ENCODE assay signal across 8 mouse cellular contexts in genomic region chr4:106911246-106911801, GRCm38 (mm10). TPM values are rescaled to one million over a fixed set of nuclear protein-coding genes. Genes with fewer than 3 reads are reported as not detected.
DNase-seq lines count a peak whose midpoint lies in the region; ATAC-seq and TF ChIP-seq lines count a peak whose summit lies in the region.

No protein-coding gene starts in this region.

- no peaks in the 10 kb centered on the region for H3K27me3 ChIP-seq in C2C12 (ENCODE audit: control insufficient read depth, insufficient read depth, insufficient read length)
- no peaks in the 10 kb centered on the region for H3K27me3 ChIP-seq in heart, embryonic 14.5 days (ENCODE audit: control insufficient read depth, insufficient read depth, low read length)
- H3K27me3 ChIP-seq in liver, embryonic 13.5 days = no peaks in the 10 kb centered on the region
- no peaks in the 10 kb centered on the region for H3K27me3 ChIP-seq in stomach, embryonic 15.5 days (replicated peaks)

- peaks cover 30% of the 10 kb centered on the region for H3K79me3 ChIP-seq in C2C12 (ENCODE audit: low read depth)

- H3K4me2 ChIP-seq in heart, embryonic 14.5 days (ENCODE audit: low read length) = peak overlapping the region; percentile 92
- H3K4me2 ChIP-seq in liver, embryonic 13.5 days = peak overlapping the region; percentile 99
- H3K4me2 ChIP-seq in stomach, embryonic 15.5 days = peak overlapping the region; percentile 75

- no peak for TF ChIP-seq CTCF in C2C12 (IDR thresholded peaks at IDR 0.05; ENCODE audit: control insufficient read depth, insufficient read depth, insufficient read length)

- H3K4me1 ChIP-seq in heart, embryonic 14.5 days (ENCODE audit: control insufficient read depth in 2 of 2, insufficient read depth in 2 of 2, low read length in 2 of 2) = peaks cover 44 to 61% of the 10 kb centered on the region in 2 experiments
- peaks cover 75% of the 10 kb centered on the region for H3K4me1 ChIP-seq in liver, embryonic 13.5 days (replicated peaks)
- H3K4me1 ChIP-seq in stomach, embryonic 15.5 days = peaks cover 54% of the 10 kb centered on the region

- peak overlapping the region; percentile 93 for H3ac ChIP-seq in C2C12 (ENCODE audit: control insufficient read depth, insufficient read length, low read depth)

- H3K4me3 ChIP-seq in C2C12 (ENCODE audit: insufficient read depth, poor library complexity, severe bottlenecking) = peak overlapping the region; percentile 69
- peak overlapping the region; percentile 96 to 98 for H3K4me3 ChIP-seq in heart, embryonic 14.5 days (ENCODE audit: control insufficient read depth in 1 of 2, insufficient read depth in 1 of 2, low read depth in 1 of 2, low read length in 2 of 2)
- peak overlapping the region; percentile 100 for H3K4me3 ChIP-seq in liver, embryonic 13.5 days (replicated peaks)
- peak overlapping the region; percentile 72 for H3K4me3 ChIP-seq in stomach, embryonic 15.5 days (replicated peaks)

- no peaks in the 10 kb centered on the region for H3K9me3 ChIP-seq in heart, embryonic 14.5 days (ENCODE audit: control insufficient read depth, low read length)
- no peaks in the 10 kb centered on the region for H3K9me3 ChIP-seq in liver, embryonic 13.5 days (replicated peaks)
- H3K9me3 ChIP-seq in stomach, embryonic 15.5 days = no peaks in the 10 kb centered on the region

- DNase-seq in brain, embryonic 18.5 days (ENCODE audit: low read depth, low spot score) = peak; percentile 82
- peak; percentile 97 for DNase-seq in kidney, postnatal 14 days
- peak; percentile 92 for DNase-seq in liver, embryonic 13.5 days
- DNase-seq in neural tube, embryonic 10.5 days (ENCODE audit: extremely low spot score, low spot score) = peak; percentile 91

- peak overlapping the region; percentile 95 for H3K27ac ChIP-seq in heart, embryonic 14.5 days (replicated peaks in 1 of 2; ENCODE audit: control insufficient read depth in 1 of 2, insufficient read depth in 1 of 2, low read depth in 2 of 2, low read length in 2 of 2)
- peak overlapping the region; percentile 98 for H3K27ac ChIP-seq in liver, embryonic 13.5 days
- peak overlapping the region; percentile 98 for H3K27ac ChIP-seq in stomach, embryonic 15.5 days

- H3K9ac ChIP-seq in heart, embryonic 14.5 days (ENCODE audit: low read length) = peak overlapping the region; percentile 99
- H3K9ac ChIP-seq in liver, embryonic 13.5 days = peak overlapping the region; percentile 100
- H3K9ac ChIP-seq in stomach, embryonic 15.5 days = peak overlapping the region; percentile 94

- H3K79me2 ChIP-seq in C2C12 (ENCODE audit: control insufficient read depth, insufficient read depth) = peaks cover 49% of the 10 kb centered on the region

- peak; percentile 67 for ATAC-seq in erythroid progenitor cell, adult 5-6 weeks (replicated peaks; ENCODE audit: low FRiP score, poor library complexity, severe bottlenecking)
- ATAC-seq in heart, embryonic 14.5 days (ENCODE audit: insufficient number of reproducible peaks, insufficient read depth, low FRiP score, low read depth) = peak; percentile 75
- ATAC-seq in liver, embryonic 13.5 days (ENCODE audit: low read depth) = peak; percentile 85
- peak; percentile 84 for ATAC-seq in stomach, embryonic 15.5 days (ENCODE audit: insufficient read depth, low FRiP score, low read depth)

- WGBS in heart, embryonic 14.5 days = under 1% methylated on average over 79 of the region's 89 CpGs
- under 1% methylated on average over 81 of the region's 89 CpGs for WGBS in liver, embryonic 13.5 days (ENCODE audit: insufficient replicate concordance)
- 1% methylated on average over 75 of the region's 89 CpGs for WGBS in stomach, embryonic 15.5 days

- H3K36me3 ChIP-seq in C2C12 (ENCODE audit: control insufficient read depth, insufficient read depth) = peaks cover 25% of the 10 kb centered on the region
- H3K36me3 ChIP-seq in heart, embryonic 14.5 days (ENCODE audit: control insufficient read depth, insufficient read depth, low read length) = peaks cover 25% of the 10 kb centered on the region
- H3K36me3 ChIP-seq in liver, embryonic 13.5 days = peaks cover 36% of the 10 kb centered on the region
- H3K36me3 ChIP-seq in stomach, embryonic 15.5 days = peaks cover 9% of the 10 kb centered on the region; the same call in 1 of the 2 replicates

TF ChIP-seq in C2C12, 6 proteins besides CTCF, POLR2A, EP300 and RAD21:
- TF ChIP-seq MAX (IDR thresholded peaks at IDR 0.05) (no peak), FOSL1 (IDR thresholded peaks at IDR 0.05; ENCODE audit: insufficient read depth, low read length, poor library complexity, severe bottlenecking) (no peak), CEBPB (IDR thresholded peaks at IDR 0.05; ENCODE audit: low read depth) (no peak), MYOD1 (IDR thresholded peaks at IDR 0.05; ENCODE audit: control insufficient read depth, insufficient read length, low read depth) (no peak), USF1 (IDR thresholded peaks at IDR 0.05; ENCODE audit: low read depth) (no peak), MYOG (IDR thresholded peaks at IDR 0.05; ENCODE audit: control insufficient read depth, extremely low read depth, insufficient read length) (no peak)

RNA-seq across cellular contexts. Expression of gene Ssbp3, which starts 0.8 kb away (rescaled TPM):
- 74.7 TPM for polyA plus RNA-seq in C2C12 (2012; fragmentation: generic; extraction: Trizol)
- 181 and 212 TPM in 2 replicates for total RNA-seq in erythroid progenitor cell, adult 5-6 weeks (2015; ENCODE audit: low replicate concordance)
- 93.7 and 104 TPM in 2 replicates for total RNA-seq in erythroid progenitor cell, adult 5-6 weeks (2017; ENCODE audit: low replicate concordance)
- polyA plus RNA-seq in heart, embryonic 14.5 days (2014; fragmentation: Nextera tagmentation; extraction: Ambion mirVana) = 36.7 and 43.3 TPM in 2 replicates
- 55.5 and 64.8 TPM in 2 replicates for polyA plus RNA-seq in liver, embryonic 13.5 days (2015; fragmentation: Nextera tagmentation; extraction: Ambion mirVana)
- 92.4 and 98.5 TPM in 2 replicates for polyA plus RNA-seq in stomach, embryonic 15.5 days (2015; fragmentation: Nextera tagmentation; extraction: Ambion mirVana)

Comparison
In these comparisons a context has a peak if more than half of its experiments do, and no peak if none do; other contexts are left out.
1. Peak in every context shown above with its lines: DNase-seq, ATAC-seq, H3K4me3 ChIP-seq and H3K27ac ChIP-seq.